Mouse (Mus musculus) ES-E14 (cell line): ENCODE data around the gene Psmd3.

Experiments used
- CHD2 ChIP-seq: IDR thresholded peaks from 2 replicates; pipeline ENCODE4 v1.6.1; 2014; ENCODE audit warnings: mild to moderate bottlenecking, low read depth, low read length, inconsistent platforms
- ZC3H11A ChIP-seq: IDR thresholded peaks from 2 replicates; pipeline ENCODE4 v1.6.1; 2012; ENCODE audit warnings: low read depth, mild to moderate bottlenecking, inconsistent platforms, low read length, borderline replicate concordance
- ZNF384 ChIP-seq: IDR thresholded peaks from 2 replicates; pipeline ENCODE4 v1.6.1; 2012; ENCODE audit warnings: low read depth, low read length, inconsistent platforms

GRCm38 (mm10) chr11:98720756-98721155 lies 38.4 kb downstream of the Psmd3 start:
- no peak for TF ChIP-seq ZC3H11A
- TF ChIP-seq ZNF384: no peak
- no peak for TF ChIP-seq CHD2
